24 mouse cellular contexts compared by ENCODE assay signal in the genomic region with DNA sequence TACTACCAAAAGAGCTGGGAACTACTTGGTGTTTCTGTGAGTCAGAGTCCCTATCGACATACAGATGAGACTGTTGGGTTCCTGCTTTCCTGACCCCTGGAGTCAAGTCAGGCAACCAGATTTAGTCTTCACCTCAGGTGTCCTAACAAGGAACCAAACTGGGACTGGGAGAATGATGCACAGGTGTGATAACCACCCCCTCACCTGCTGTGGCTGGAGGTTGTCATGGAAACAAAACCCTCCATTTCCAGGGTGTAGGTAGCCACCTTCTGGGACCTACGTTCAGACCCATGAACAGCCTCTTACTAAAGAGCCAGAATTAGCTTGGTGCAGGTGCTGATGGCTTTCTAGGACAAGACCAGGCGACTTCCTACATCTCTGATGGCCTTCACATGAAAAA.
"Had no signal": no experiment of that assay in that cellular context is flagged by ENCODE, and none has a peak within 500 bp of the region (broad histone marks: within the 10 kb centered on the region; RNA-seq: fewer than 3 reads in every experiment).

No protein-coding gene starts in this region.

- H3K27me3 ChIP-seq: heart, embryonic 13.5 days; heart, embryonic 15.5 days; hindbrain, embryonic 13.5 days; hindbrain, embryonic 15.5 days; kidney, embryonic 15.5 days; limb, embryonic 12.5 days; liver, embryonic 13.5 days; liver, embryonic 15.5 days had no signal

- DNase-seq: gastrocnemius, postnatal 14 days; gastrocnemius, postnatal 36 days; heart, adult 11 months; heart, adult 2 months; heart, postnatal 14 days; heart, postnatal 36 days; kidney, adult 11 months; kidney, adult 2 months; kidney, adult 9 months; kidney, postnatal 14 days; kidney, postnatal 4 days; layer of hippocampus, adult 9-11 months; liver; liver, embryonic 13.5 days had no signal

- H3K4me2 ChIP-seq: heart, embryonic 11.5 days; heart, embryonic 13.5 days; heart, embryonic 15.5 days; hindbrain, embryonic 13.5 days; hindbrain, embryonic 15.5 days; kidney, embryonic 15.5 days; limb, embryonic 12.5 days; liver, embryonic 11.5 days; liver, embryonic 13.5 days; liver, embryonic 15.5 days had no signal

- H3K4me3 ChIP-seq: heart, adult 2 months; heart, embryonic 13.5 days; heart, embryonic 15.5 days; hindbrain, embryonic 13.5 days; hindbrain, embryonic 15.5 days; kidney, embryonic 15.5 days; limb, embryonic 10.5 days; limb, embryonic 12.5 days; liver, embryonic 13.5 days; liver, embryonic 15.5 days had no signal
